Mouse (Mus musculus) CD8-positive naive resting alpha-beta T cell, adult 2 months (primary cell): Measurements from ENCODE around the gene Tekt1.

ENCODE experiments used
- DNase-seq, 2 experiments: peaks; one replicate each; pipeline ENCODE4 v3.0.0; 2022; ENCODE audit warnings: low read depth in 2 of 2, low spot score in 2 of 2

Gene Tekt1

DNA sequence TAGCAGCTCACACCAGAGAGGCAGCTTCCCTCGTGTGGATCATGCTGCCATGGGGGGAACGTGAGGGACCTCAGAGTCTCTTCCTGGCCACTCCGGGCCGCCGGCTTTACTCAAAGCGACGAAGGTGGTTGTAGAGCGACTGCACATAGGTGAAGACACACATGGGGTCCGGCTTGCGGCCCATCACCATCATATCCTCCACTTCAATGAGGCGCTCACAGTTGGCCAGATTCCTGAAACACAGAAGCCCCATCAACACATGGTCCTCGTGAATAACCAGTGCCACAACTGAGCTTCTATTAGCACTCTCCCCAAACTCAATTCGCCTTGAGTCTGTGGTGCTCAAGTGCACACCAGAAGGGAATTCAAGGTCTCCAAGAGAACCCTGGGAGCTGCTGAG, 28.9 kb upstream of the Tekt1 start:
- no peak for DNase-seq

DNA sequence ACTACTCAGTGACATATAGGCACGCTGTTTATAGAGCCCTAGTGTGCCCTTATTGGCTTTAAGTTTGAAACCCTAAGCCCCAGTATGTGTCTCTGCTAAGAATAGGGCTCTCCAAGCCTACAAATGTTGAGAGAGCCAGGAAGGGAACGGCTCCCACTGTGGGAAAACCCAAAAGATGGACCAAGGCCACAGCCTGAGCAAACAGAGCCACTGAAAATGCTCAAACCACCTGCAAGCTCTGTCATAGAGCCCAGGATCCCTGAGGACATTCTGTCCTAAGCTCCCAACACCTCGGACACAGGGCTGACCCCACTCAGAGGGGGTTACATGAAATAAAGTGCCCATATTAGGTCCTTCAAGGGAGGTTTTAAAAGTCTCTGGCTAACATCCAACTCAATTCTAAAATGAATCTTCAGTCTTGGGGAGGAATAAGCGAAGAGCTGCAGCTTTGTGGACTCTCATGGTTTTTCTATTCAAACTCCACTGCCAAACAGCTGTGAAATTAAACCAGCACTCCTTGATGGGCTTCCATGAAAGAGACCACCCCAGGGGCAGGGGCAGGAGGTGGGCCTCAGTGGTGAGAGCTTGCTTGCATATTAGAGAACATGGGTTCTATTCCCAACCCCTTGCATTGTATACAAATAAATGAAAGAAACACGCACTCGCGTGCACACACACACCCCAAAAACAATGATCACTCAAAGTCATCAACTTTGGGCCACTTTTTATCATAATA, 27.3 kb upstream of the Tekt1 start:
- DNase-seq, result no peak

DNA sequence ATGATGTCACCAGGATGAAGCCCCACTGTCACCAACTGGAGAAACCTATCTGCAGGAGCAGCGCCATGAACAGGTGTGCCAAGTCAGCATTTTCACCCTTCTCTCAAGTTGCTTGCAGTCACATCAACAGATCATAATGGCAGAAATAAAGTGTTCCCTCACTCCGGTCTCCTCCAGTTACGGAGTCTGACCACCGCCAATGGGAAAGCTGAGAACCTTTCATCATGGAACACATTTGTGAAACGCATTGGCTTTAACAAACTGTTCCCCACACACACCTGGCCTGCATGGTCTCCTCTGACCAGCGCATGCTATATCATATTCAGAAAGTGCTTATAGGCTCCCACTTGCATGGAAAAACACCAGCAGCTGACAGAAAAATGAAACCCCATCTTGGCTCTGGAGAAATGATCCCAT, 25.9 kb upstream of the Tekt1 start:
- DNase-seq, result no peak

DNA sequence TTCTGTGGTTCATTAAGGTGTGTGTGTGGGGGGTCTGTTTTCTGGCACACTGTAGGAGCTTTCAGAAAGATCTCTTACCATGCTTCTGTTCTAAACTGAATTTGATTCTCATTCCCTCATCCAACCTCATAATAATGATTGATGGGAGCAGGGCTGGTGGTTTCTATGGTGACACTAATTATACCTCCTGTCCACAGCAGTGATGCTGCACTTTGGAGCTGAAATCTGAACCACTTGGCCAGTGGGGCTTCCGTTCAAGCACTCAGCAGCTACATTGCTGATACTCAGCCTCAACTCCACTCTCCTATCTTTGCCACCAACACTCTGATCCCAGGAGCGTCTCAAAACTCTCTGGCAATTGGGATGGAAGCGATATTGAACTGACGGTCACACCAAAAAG, 17.1 kb upstream of the Tekt1 start:
- no peak for DNase-seq

DNA sequence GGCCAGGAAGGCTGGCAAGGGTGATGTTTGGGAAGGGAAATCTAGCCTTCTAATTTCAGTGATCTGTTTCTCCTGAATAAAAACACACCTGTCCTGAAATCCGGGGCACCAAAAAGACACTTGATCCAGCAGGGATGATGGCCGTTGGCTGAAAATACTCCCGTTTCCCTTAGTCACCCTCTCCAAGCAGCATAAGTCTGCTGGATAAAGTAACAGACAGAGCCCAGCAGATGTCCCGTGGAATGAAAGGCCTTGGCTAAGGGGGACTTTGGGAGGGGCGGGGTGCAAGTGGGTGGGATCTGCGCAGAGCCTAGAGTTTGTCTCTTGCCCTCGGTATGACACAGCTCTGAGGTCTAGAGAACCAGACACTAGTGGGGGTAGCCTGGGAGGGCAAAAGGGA, 16.0 kb upstream of the Tekt1 start:
- no peak for DNase-seq

DNA sequence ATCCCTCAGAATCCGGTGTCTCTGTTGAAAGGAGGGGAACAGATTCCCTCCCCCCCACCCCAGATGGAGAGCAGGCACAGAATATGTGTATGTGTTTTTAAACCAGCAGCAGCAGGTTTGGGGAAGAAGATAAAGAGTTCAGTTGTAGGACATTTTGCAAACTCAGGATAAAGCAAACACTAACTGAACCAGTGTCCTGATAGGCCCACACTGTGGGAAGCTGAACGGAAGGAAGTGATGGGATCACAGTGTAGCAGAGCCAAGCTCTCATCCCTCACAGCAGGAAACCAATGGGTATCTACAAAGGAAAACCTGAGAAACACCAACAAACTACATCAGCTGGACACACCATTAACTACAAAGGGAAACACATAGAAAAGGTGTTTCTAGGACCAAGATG, 14.3 kb upstream of the Tekt1 start:
- DNase-seq, result no peak

DNA sequence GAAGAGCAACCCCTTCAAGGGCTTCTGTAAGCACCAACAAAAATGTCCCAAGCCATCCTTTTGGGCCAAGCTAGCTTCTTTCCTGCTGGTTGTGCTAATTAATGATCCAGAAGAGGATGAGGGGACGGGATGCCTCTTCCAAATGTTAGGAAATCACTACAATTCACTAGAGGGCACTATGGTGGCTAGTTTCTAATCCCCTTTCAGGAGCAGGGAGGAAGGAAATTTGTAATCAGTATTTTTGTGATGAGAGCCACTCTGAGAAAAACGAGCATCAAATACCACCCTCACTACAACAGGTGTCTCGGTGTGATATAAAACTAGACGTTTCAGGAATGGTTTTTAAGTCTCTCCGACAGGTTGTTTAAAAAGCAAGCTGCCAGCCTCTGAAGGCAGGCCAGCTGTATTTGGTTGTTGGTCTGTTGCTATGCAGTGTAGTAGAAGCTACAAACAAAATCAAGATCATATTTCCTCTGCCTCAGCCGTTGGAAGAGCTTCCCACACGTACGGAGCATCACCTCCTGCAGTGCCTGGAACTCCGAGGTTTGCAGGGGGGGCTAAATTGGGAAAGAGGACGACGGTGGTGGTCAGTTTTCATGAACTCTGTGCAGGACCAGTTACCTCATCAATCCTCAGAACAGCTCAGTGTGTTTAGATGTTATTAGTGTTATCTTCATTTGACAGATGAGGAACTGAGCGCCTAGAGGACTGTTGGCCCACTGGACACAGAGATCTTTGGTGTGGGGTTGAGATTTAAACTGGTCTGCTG, 7.8 kb upstream of the Tekt1 start:
- DNase-seq, result no peak

DNA sequence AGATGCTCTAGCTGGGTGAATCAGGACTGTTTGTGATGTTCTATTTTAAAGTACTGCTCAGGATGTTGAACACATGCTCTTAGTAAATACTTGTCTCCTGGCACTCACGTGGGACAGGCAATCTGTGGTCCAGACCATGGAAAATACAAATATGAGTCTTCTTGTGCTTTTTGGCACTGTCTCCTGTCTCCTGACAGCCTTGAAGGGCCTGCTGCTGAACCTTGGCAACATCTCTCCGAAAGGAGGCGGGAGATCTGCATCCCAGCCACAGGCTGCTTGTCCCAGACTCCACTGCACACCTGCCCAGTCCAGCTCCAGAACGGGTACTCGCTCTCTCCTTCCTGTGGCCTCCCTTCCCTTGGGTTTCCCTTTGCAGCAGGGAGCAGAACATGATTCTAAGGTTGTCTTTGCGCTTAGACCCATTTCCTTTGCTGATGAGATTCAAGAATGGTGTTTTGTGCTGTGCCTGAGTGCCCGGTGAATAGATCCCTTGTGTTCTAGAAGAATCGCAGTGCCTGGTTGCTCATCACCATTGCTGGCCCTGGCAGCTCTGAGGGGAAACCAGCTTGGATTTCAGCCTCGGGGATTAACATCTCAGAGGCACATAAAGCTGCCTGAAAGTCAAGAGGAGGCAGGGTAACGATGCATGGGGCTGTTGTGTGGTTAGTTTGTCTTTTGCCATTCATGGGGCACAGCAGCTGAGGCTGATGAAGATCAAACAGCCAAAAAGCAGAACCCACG, 5.9 kb upstream of the Tekt1 start:
- no peak for DNase-seq

DNA sequence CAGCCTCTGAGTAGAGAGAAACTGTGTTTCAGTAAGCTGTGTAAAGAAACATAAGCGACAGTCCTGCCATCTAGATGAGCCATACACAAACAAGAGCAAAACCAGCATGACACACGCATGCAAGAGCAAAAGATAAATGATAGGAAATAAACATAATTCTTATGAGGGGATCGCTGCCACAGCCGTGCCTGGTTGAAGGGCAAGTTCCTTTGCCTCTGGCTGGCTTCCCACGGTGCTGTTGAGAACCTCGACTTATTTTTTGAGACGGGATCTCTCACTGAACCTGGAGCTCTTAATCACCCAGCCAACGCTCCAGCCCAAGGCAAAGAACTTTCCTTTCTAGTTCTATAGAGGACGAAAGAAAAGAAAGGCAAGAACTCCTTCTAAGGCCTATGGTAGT, 3.9 kb upstream of the Tekt1 start:
- DNase-seq, result no peak

DNA sequence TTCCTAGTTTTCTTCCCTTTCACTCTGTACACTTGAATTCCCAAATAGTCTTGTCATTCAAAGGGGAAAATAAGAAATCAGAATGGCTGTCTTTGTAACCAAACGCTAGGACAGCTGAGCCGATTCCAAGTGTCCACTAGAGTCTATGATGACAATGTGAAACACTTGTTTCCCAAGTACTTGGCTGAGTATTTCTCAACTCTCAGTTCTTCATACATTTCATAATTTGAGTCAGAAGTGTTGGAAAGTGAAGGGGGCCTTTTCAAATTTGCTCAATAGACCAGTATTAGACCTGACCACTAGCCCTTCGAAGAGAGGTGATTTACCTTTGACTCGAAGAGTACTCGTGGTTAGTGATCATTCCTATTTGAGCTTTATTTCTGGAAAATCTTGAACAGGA, 2.3 kb upstream of the Tekt1 start:
- DNase-seq, result no peak

DNA sequence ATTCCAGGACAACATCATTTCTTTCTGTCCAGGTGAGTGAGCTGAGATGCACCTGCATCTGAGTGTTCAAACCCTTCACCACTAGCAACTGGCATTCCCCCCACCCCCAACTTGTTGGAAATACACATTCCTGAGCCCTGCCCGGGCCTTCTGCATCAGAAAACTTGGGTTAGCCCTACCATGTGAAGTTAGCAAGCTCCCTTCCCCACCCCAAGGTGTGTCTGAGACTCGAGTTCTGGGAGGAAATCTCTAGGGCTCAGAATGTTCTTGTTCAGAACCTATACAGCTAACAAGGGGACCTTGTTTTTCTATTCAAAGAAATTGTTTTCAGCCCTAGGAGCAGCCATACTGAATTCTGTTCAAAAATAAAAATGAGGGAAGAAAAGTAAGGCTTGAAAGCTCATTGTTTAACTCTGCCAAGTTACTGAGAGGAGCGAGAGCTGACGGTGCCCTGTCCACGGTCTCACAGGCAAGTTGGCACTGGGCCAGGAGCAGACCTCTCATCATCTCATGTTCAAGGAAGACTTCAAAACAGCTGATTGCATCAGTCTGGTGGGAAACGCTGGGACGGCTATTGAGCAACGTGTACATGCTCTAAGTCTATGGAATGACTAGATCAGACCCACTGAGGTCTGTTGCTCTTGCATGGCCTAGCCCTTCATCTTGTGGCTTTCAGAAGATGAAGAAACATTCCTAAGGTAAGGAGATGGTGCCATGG, 1.4 kb upstream of the Tekt1 start:
- DNase-seq, result no peak

DNA sequence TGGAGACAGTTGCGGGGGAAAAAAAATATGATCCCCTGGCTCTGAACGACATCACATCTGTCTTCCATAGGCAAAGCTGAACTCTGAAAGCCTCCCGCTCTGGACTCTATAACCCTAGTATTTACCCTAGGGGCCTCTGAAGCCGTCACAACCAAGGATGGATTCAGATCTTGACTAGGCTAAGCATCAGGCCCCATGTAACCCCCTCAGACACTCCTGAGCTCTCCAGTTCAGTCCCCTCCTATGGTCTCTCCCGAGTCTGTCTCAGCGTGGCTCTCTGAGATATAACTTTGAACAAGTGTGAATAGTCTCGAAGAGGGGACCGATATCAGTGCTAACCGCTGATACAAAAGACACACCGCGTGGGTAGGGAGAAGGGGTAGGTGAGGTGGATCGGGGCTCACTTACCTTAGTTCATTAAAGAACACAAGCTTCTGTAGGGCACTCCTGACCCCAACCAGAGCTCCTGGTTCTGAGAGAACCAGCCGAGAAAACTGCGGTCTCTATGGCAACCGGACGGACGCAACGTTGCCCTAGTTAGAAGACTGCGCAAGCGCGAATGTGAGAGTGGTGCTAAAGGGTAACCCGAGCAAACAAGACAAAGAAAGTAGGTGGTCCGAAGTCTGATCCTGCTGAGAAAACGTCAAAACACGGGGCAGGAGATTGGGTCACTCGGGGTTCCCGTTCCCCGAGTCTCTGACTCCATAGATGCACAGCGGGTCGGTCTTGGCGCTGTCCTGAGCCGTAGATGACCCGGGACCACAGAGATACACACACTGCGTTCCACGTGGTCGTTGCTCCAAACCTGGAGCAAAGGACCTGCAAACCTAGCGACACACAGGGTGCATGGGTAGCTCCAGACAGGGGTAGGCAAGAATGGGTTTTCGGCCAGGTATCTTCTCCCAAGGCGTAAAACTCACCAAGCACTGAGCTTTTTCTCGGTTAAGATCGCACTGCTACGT, 576 bp downstream of the Tekt1 start:
- peak in 1 of 2 experiments; percentile 3 for DNase-seq

DNA sequence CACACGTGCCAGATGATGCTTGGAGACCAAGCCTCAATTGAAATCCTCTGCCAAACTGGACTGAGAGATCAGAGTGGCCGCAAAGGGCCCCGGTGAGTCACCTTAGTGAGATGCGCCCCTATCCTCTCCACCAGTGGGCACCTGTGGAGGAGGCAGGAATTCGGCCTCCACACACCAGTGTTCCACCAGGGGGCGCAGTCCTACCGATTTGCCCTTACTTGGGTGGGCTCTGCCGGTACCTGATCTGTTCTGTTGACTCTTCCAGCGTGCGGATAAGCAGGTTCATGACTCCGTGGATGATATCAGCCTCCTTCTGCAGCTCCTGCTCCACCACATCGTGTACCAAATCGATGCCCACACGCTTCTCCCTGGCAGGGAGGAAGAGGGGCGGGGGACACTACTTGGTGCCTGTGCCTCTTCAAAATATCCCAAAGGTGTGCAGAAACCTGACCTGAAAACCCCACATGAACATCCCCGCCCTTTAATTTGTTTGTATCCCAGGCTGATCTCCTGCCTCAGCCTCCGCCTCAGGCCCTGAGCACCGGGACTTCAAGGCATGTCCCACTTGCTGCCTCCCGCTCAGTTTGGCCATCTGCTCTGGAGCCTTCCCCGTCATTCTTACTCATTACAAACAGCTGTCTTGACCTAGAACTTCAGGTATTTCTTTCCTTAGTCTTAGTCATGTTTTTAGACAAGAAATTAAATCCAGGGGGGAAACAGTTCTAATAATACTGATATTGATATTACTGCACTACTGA, 7.1 kb downstream of the Tekt1 start:
- DNase-seq, result peak; percentile 55 to 71

DNA sequence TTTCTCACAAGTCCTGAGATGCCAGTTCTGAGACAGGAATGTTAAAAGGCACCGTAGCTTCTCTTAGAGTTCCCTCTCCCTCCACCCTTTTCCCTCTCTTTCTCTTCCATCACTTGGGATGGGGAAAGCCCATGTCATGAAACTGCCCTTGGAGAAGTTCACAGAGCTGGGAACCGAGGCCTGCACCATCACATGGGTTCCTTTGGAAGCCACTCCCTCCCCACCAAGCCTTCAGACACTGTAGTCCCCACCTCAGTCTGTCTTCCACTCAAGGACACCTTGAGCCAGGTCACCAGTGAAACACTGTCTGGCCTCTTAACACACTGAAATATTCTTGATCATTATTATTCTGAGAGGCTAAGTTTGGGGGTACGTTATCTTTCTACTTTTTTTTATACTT, 9.1 kb downstream of the Tekt1 start:
- no peak for DNase-seq

DNA sequence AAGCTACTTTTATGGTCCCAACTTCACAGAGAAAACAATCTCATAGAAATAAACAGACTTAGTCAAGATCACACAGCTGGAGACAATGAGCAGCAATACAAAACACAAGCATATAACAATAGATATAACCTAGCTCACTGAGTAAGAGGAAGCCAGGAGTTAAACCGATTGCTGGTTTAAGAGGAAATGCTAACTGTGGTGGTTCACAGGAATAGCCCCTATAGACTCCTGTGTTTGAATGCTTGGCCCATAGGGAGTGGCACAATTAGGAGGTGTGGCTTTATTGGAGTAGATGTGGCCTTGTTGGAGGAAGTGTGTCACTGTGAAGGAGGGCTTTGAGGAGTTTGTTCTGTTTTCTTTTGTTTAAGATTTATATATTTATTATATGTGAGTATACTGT, 10.0 kb downstream of the Tekt1 start:
- DNase-seq, result no peak

DNA sequence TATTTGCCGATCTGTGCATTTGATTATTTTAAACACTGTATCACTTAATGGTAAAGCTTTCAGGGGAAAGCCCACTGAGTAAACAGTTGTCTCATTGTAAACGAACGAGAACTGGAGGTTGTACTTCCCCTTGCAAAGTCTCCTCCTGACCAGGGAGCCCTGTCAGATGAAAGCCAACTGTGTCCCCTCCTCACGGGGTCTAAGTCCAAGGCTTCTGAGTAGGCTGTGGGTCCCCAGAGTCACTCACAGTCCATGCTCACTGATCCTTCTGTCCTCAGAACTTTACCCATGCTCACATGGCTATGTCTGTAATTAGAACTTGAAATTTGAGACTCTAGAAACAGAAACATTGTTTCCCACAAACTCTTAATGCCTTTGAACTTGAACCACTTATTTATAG, 12.6 kb downstream of the Tekt1 start:
- no peak for DNase-seq

DNA sequence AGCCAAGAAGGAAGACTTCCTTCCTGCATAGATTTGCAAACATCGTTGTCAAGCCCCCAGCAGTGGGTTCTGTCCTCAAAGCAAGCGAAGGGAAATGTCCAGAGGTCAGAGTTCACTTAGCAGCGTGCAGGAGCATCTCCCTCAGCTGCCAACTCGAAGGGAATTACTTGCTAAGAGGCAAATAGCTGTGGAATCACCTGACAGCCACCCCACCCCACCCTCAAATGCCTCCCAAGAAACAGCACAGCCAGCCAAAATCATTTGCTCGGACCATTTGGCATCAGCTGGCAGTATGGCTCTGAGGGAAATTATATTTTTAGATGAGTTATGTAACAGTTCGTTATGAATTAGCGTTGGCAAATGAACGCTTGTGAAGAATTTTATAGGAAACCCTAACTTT, 13.2 kb downstream of the Tekt1 start:
- no peak for DNase-seq

DNA sequence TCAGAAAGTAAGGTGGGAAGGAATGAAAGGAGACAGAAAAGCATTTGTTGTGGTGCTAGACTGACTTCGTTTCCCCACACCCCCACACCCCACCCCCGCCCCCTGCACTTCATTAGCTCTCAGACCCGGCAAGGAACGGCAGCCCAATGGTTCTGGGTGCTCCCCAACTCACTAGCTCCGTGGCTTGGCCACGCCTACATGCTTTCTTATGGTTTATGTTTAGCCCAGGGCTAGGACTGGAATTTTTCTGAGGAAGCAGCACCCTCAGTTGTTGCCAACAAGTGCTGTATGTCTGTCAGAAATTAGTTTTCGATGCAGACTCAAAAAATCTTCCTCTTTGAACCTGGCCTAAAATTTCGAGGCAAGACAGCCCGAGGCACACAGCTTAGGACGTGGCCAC, 13.7 kb downstream of the Tekt1 start:
- DNase-seq, result no peak

DNA sequence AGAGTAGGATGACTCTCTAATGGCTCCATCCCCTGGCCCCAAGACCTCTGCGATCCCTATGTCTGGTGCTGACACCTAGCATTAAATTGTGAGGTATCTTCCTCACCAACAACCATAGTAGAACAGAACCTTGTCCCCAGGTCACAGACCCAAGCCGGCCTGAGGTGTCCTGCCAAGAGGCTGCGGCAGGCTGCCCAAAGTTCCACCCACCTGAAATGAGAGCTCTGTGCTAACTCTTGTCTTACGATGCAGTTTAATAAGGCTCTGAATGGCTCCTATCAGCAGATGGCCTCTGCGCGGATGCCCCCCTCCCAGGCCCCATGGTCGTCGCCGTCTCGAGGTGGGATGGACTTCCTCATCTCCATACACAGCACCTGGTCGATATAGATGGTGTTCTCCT, 17.8 kb downstream of the Tekt1 start:
- DNase-seq, result no peak

DNA sequence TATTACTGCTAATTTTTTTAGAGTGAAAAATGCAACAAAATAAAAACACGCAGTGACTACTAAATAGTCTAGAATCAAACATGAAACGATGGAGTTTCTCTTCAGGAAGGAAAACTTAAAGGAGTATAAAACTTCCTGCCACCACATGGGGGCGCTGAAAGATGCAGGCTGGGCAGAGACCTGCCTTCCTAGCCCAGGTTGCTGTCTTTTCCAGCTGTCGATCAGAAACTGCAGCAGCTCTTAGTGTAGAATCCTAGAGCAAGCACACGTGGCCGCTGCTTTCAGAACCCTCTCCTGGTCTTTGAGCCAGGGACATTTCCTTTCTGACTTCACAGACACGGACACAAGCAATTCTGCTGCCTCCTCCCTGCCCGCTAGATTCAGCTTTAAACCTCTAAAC, 18.3 kb downstream of the Tekt1 start:
- peak in 1 of 2 experiments; percentile 28 for DNase-seq
